Mouse (Mus musculus): ENCODE measurements around the gene Enho.
"Not testable (repeated sequence)": the region's sequence is repeated elsewhere in the genome, so short reads cannot be mapped to it uniquely, and the experiment has no call there.

GRCm38 (mm10) chr4:41684931-41685453, 44.9 kb upstream of the Enho start:
- TF ChIP-seq CTCF, EP300 (IDR thresholded peaks at IDR 0.05): not testable (repeated sequence)

Data from lung, postnatal 0 days (tissue).